Mouse (Mus musculus) E14TG2a.4 (cell line): ENCODE results near the gene Rpusd4.

ENCODE experiments used
- CTCF ChIP-seq: conservative IDR thresholded peaks from 2 replicates; pipeline ENCODE4 v1.5.1; 2014; ENCODE audit warnings: low read length
- POU5F1 ChIP-seq: IDR thresholded peaks from 2 replicates; pipeline ENCODE4 v1.6.1; 2014; ENCODE audit warnings: low read length, borderline replicate concordance

GRCm38 (mm10) chr9:35267976-35268715 is 481 bp downstream of the Rpusd4 start:
- TF ChIP-seq CTCF (no peak), POU5F1 (no peak)
